Mouse (Mus musculus): Measurements from ENCODE around the gene Afmid. TPM values are rescaled to one million over a fixed set of nuclear protein-coding genes. Genes with fewer than 3 reads are reported as not detected.

The Afmid gene
- polyA plus RNA-seq, 1 experiment from 2014 or later: 8.5 TPM

DNA sequence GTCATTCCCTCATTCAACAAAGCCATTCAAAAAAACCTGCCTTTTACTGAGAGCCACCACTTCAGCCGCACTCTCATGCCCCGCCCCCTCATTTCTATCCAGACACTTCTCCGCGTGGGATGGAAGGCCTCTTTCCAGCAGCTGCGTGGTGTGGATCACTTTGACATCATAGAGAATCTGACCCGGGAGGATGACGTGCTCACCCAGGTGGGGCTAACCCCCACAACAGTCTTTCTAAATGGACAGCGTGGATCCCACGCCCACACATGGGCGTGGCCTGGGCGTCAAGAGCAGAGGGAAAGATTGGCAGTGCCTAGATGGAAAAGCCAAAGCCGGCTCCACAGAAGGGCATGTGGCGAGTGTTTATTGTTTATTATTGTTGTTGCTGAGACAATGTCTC lies 10.6 kb downstream of the Afmid start:
- H3K9ac ChIP-seq (ENCODE audit: low read depth, low read length): peak overlapping the region; percentile 18; the same call in 1 of the 2 replicates
- no peaks in the 10 kb centered on the region for H3K36me3 ChIP-seq (ENCODE audit: control insufficient read depth, insufficient read depth, low read length)
- H3K27ac ChIP-seq (ENCODE audit: low read depth, low read length): no peak overlapping the region
- peaks cover 4% of the 10 kb centered on the region; the same call in 1 of the 2 replicates for H3K4me1 ChIP-seq (ENCODE audit: control insufficient read depth, insufficient read depth, low read depth, low read length)
- no peaks in the 10 kb centered on the region for H3K9me3 ChIP-seq (ENCODE audit: control insufficient read depth, low read length)
- no peaks in the 10 kb centered on the region for H3K27me3 ChIP-seq (replicated peaks; ENCODE audit: control insufficient read depth, insufficient read depth, low read length)
- H3K4me2 ChIP-seq (ENCODE audit: low read length): peak overlapping the region; percentile 50
- 0 out of 2 replicates have a peak, but pooled peaks have one; percentile 31 for ATAC-seq
- WGBS: 25% methylated on average over 13 of the region's 13 CpGs
- H3K4me3 ChIP-seq (ENCODE audit: low read length): no peak overlapping the region

DNA sequence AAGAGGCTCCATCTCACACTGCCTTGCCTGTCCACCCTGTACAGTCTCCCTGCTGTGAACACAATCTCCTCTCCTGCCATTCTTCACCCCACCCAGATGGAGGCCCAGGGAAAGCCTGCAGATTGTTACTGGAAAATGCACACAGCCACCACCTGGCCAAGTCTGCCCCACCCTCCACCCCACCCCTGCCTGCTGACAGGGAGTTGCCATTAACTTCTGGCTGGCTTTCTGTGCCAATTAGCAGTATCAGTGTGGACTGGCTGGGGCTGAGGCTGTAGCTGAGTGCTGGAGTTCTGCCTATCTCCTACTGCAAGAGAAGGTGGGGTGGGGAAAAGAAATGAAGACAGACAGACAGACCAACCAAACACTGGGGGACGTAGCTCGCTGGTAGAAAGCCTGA lies 12.8 kb downstream of the Afmid start:
- Histone ChIP-seq H3K9ac (ENCODE audit: low read depth, low read length) (no peak overlapping the region), H3K4me2 (ENCODE audit: low read length) (no peak overlapping the region)
- 91% methylated on average over 2 of the region's 2 CpGs for WGBS

DNA sequence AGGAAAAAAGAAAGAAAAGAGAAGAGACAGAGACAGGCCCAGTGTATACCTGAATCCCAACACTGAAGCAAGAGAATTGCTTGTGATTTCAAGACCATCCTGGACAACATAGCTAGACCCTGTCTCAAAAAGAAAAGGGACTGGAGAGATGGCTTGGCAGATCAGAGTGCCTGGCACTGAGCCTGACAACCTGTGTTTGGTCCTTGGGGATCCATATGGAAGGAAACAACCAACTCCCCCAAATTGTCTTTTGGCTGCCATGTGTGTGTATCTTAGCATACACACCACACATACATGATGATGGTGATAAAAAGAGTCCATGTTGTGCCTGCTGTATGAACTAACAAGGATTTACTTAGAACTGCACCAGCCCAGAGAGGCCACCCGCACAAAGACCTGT lies 13.3 kb downstream of the Afmid start:
- Histone ChIP-seq H3K4me1 (ENCODE audit: control insufficient read depth, insufficient read depth, low read depth, low read length) (no peaks in the 10 kb centered on the region), H3K4me2 (ENCODE audit: low read length) (no peak overlapping the region), H3K4me3 (ENCODE audit: low read length) (no peak overlapping the region), H3K36me3 (ENCODE audit: control insufficient read depth, insufficient read depth, low read length) (no peaks in the 10 kb centered on the region), H3K27me3 (replicated peaks; ENCODE audit: control insufficient read depth, insufficient read depth, low read length) (no peaks in the 10 kb centered on the region), H3K9me3 (ENCODE audit: control insufficient read depth, low read length) (no peaks in the 10 kb centered on the region), H3K27ac (ENCODE audit: low read depth, low read length) (no peak overlapping the region), H3K9ac (ENCODE audit: low read depth, low read length) (no peak overlapping the region)
- no peak for ATAC-seq
- 94% methylated on average over 1 of the region's 1 CpGs for WGBS

More for the DNA sequence above, 12.8 kb downstream of the Afmid start:
- H3K36me3 ChIP-seq (ENCODE audit: control insufficient read depth, insufficient read depth, low read length): no peaks in the 10 kb centered on the region
- no peaks in the 10 kb centered on the region for H3K4me1 ChIP-seq (ENCODE audit: control insufficient read depth, insufficient read depth, low read depth, low read length)
- H3K27ac ChIP-seq (ENCODE audit: low read depth, low read length): no peak overlapping the region
- H3K4me3 ChIP-seq (ENCODE audit: low read length): no peak overlapping the region
- H3K27me3 ChIP-seq (replicated peaks; ENCODE audit: control insufficient read depth, insufficient read depth, low read length): no peaks in the 10 kb centered on the region
- H3K9me3 ChIP-seq (ENCODE audit: control insufficient read depth, low read length): no peaks in the 10 kb centered on the region
- ATAC-seq: no peak

DNA sequence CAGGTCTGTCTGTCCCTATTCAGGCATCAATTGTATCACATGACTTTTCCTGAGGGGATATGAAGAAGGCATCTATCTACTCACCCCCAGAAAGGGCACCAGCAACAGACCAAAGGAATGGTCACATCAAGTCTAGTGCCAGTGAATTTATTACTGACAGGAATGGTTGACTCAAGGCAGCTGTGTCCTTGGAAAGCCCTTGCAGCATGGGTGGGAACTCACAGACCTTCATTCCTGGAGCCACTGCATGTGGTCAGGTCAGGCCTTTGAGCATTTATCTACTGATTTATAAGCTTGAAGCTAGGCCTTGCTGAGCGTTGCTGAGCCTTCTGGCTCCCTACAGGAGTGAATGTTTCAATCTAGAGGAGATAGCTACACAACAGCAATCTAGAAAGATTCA lies 15.2 kb downstream of the Afmid start:
- no peaks in the 10 kb centered on the region for H3K27me3 ChIP-seq (replicated peaks; ENCODE audit: control insufficient read depth, insufficient read depth, low read length)
- no peaks in the 10 kb centered on the region for H3K4me1 ChIP-seq (ENCODE audit: control insufficient read depth, insufficient read depth, low read depth, low read length)
- no peaks in the 10 kb centered on the region for H3K9me3 ChIP-seq (ENCODE audit: control insufficient read depth, low read length)
- no peak overlapping the region for H3K4me2 ChIP-seq (ENCODE audit: low read length)
- no peak for ATAC-seq
- WGBS: 48% methylated on average over 1 of the region's 1 CpGs
- H3K4me3 ChIP-seq (ENCODE audit: low read length): no peak overlapping the region
- H3K9ac ChIP-seq (ENCODE audit: low read depth, low read length): no peak overlapping the region
- no peak overlapping the region for H3K27ac ChIP-seq (ENCODE audit: low read depth, low read length)
- no peaks in the 10 kb centered on the region for H3K36me3 ChIP-seq (ENCODE audit: control insufficient read depth, insufficient read depth, low read length)

DNA sequence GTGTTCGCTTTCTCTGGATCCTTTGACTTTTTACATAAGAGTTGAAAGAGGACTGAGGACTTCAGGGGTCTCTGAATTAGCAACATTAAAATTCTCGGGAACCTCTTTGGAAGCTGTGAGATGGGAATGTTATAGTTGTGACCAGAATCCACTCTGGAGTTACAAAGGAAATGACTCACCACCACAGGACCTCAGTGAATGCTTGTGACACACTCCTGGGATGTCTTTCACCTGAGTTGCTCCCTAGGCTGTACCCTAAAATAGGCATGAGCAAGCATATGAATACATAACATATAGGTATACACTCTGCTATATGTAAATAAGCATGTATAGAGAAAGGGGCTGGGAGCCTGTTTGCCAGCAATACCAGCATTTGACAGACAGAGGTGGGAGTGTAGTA lies 17.7 kb downstream of the Afmid start:
- Histone ChIP-seq H3K9me3 (ENCODE audit: control insufficient read depth, low read length) (no peaks in the 10 kb centered on the region), H3K27me3 (replicated peaks; ENCODE audit: control insufficient read depth, insufficient read depth, low read length) (no peaks in the 10 kb centered on the region), H3K4me1 (ENCODE audit: control insufficient read depth, insufficient read depth, low read depth, low read length) (peaks cover 5% of the 10 kb centered on the region), H3K36me3 (ENCODE audit: control insufficient read depth, insufficient read depth, low read length) (no peaks in the 10 kb centered on the region), H3K4me2 (ENCODE audit: low read length) (no peak overlapping the region), H3K27ac (ENCODE audit: low read depth, low read length) (no peak overlapping the region), H3K4me3 (ENCODE audit: low read length) (no peak overlapping the region), H3K9ac (ENCODE audit: low read depth, low read length) (no peak overlapping the region)
- 85% methylated on average over 2 of the region's 2 CpGs for WGBS
- ATAC-seq: no peak

DNA sequence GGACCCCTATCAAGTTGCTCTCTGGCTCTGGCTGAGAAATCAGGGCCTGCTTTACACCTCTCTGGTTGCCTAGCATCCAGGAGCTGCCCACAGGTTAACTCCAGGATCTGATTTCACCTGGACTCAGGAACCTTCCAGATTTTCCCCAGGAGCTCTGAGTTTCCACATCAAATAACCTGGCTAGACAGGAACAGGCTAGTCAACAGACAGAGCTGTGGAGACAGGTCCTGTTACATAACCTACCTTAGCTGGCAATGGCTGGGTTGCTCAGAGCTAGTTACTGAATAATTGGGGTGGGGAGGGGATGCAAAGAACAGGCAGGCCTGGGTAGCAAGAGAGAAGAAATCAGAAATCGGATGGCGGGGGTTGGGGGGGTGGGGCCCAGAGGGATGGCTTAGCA lies 19.3 kb downstream of the Afmid start:
- no peak overlapping the region for H3K9ac ChIP-seq (ENCODE audit: low read depth, low read length)
- H3K27ac ChIP-seq (ENCODE audit: low read depth, low read length): no peak overlapping the region
- H3K9me3 ChIP-seq (ENCODE audit: control insufficient read depth, low read length): no peaks in the 10 kb centered on the region
- no peaks in the 10 kb centered on the region for H3K36me3 ChIP-seq (ENCODE audit: control insufficient read depth, insufficient read depth, low read length)
- ATAC-seq: no peak
- H3K4me3 ChIP-seq (ENCODE audit: low read length): no peak overlapping the region
- H3K4me2 ChIP-seq (ENCODE audit: low read length): no peak overlapping the region
- 91% methylated on average over 2 of the region's 2 CpGs for WGBS
- H3K4me1 ChIP-seq (ENCODE audit: control insufficient read depth, insufficient read depth, low read depth, low read length): peaks cover 12% of the 10 kb centered on the region
- H3K27me3 ChIP-seq (replicated peaks; ENCODE audit: control insufficient read depth, insufficient read depth, low read length): no peaks in the 10 kb centered on the region

DNA sequence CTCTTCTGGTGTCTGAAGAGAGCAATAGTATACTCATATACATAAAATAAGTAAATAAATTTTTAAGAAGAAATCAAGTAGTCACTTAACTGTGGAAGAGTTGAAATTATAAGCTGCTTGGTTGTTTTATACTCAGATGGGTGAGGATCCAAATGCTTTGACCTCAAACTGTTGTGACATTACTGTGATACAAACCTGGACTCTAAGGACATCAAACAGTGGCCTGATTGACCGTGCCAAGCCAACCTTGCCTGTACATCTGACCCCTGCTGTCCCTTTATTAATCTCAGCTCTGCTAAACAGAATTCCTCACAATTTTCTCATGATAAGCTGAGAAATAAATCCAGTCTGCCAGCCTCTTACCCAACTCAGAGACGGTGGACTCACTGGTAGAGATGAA lies 19.9 kb downstream of the Afmid start:
- Histone ChIP-seq H3K4me1 (ENCODE audit: control insufficient read depth, insufficient read depth, low read depth, low read length) (peaks cover 12% of the 10 kb centered on the region), H3K36me3 (ENCODE audit: control insufficient read depth, insufficient read depth, low read length) (no peaks in the 10 kb centered on the region), H3K9ac (ENCODE audit: low read depth, low read length) (no peak overlapping the region), H3K4me2 (ENCODE audit: low read length) (no peak overlapping the region), H3K27ac (ENCODE audit: low read depth, low read length) (no peak overlapping the region), H3K4me3 (ENCODE audit: low read length) (no peak overlapping the region), H3K9me3 (ENCODE audit: control insufficient read depth, low read length) (no peaks in the 10 kb centered on the region), H3K27me3 (replicated peaks; ENCODE audit: control insufficient read depth, insufficient read depth, low read length) (no peaks in the 10 kb centered on the region)
- WGBS: 80% methylated on average over 2 of the region's 2 CpGs
- ATAC-seq: no peak

DNA sequence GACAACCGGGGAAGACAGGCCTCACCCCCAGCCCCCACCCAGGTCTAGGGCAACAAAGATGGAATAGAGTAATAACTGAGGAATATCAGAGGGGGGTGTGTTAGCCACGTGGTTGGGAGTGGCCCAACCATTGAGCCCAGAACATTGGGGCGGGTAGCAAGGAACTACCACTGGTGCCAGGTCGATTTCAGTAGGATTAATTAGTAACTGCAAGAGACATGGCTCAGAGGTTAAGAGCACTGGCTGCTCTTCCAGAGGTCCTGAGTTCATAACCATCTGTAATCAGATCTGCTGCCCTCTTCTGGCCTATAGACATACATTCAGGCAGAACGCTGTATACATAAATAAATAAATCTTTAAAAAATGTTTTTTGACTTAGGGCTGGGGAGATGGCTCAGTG lies 20.9 kb downstream of the Afmid start:
- no peak overlapping the region for H3K4me3 ChIP-seq (ENCODE audit: low read length)
- H3K9ac ChIP-seq (ENCODE audit: low read depth, low read length): no peak overlapping the region
- no peaks in the 10 kb centered on the region for H3K27me3 ChIP-seq (replicated peaks; ENCODE audit: control insufficient read depth, insufficient read depth, low read length)
- peaks cover 12% of the 10 kb centered on the region for H3K4me1 ChIP-seq (ENCODE audit: control insufficient read depth, insufficient read depth, low read depth, low read length)
- 55% methylated on average over 5 of the region's 5 CpGs for WGBS
- no peaks in the 10 kb centered on the region for H3K36me3 ChIP-seq (ENCODE audit: control insufficient read depth, insufficient read depth, low read length)
- ATAC-seq: no peak
- no peak overlapping the region for H3K4me2 ChIP-seq (ENCODE audit: low read length)
- no peak overlapping the region for H3K27ac ChIP-seq (ENCODE audit: low read depth, low read length)
- H3K9me3 ChIP-seq (ENCODE audit: control insufficient read depth, low read length): no peaks in the 10 kb centered on the region

DNA sequence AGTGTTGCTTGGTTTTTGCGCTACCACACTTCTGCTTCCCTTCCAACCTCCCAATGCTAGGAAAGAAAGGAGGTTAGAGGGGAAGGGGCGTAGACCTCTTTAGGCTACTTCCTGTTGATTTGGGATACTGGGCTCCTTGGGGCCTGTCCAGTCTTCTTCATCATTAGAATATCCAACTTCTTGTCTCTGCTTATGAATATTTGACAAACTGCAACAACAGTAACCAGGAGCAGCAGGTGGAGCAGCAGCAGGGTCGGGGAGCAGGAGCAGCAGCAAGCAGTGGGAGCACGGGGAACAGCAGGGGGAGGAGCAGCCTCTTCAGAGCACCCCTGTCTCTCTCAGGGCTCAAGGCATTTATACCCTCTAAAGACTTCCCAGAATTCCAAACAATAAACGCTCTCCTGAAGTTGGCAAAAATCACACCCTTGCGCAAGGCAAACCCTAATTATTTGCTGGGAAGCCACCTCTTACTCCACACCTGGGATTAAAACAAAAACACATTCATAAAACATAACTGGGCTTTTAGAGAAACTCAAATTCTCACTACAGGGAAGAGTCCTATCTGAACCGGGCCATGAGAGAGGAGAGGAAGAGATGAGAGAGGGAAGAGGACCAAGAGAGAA lies 22.0 kb downstream of the Afmid start:
- no peak for ATAC-seq
- H3K4me1 ChIP-seq (ENCODE audit: control insufficient read depth, insufficient read depth, low read depth, low read length): peaks cover 12% of the 10 kb centered on the region
- no peak overlapping the region for H3K4me3 ChIP-seq (ENCODE audit: low read length)
- no peaks in the 10 kb centered on the region for H3K9me3 ChIP-seq (ENCODE audit: control insufficient read depth, low read length)
- 85% methylated on average over 7 of the region's 7 CpGs for WGBS
- no peaks in the 10 kb centered on the region for H3K36me3 ChIP-seq (ENCODE audit: control insufficient read depth, insufficient read depth, low read length)
- H3K4me2 ChIP-seq (ENCODE audit: low read length): peak overlapping the region; percentile 95; the same call in 1 of the 2 replicates
- H3K9ac ChIP-seq (ENCODE audit: low read depth, low read length): peak overlapping the region; percentile 94
- H3K27me3 ChIP-seq (replicated peaks; ENCODE audit: control insufficient read depth, insufficient read depth, low read length): no peaks in the 10 kb centered on the region
- peak overlapping the region; percentile 99; the same call in 1 of the 2 replicates for H3K27ac ChIP-seq (ENCODE audit: low read depth, low read length)

All from hindbrain, embryonic 16.5 days (tissue).